In genomic region chr10:80831136-80831535, GRCm38 (mm10) we compare ENCODE assay signal across 8 mouse cellular contexts. TPM values are rescaled to one million over a fixed set of nuclear protein-coding genes. Genes with fewer than 3 reads are reported as not detected.
DNase-seq lines count a peak whose midpoint lies in the region; ATAC-seq and TF ChIP-seq lines count a peak whose summit lies in the region.

No protein-coding gene starts in this region.

- no peak for TF ChIP-seq EP300 in liver, embryonic 14.5 days (IDR thresholded peaks at IDR 0.05; ENCODE audit: low read depth)

- H3K27me3 ChIP-seq in hindbrain, embryonic 11.5 days (ENCODE audit: control insufficient read depth, insufficient read depth, low read length), result peaks cover 23% of the 10 kb centered on the region
- H3K27me3 ChIP-seq in hindbrain, embryonic 13.5 days, result peaks cover 33% of the 10 kb centered on the region
- peaks cover 32% of the 10 kb centered on the region for H3K27me3 ChIP-seq in intestine, embryonic 14.5 days (replicated peaks; ENCODE audit: control insufficient read depth, insufficient read depth, low read length)
- H3K27me3 ChIP-seq in liver, embryonic 14.5 days (ENCODE audit: control insufficient read depth, insufficient read depth, low read length), result peaks cover 28% of the 10 kb centered on the region
- H3K27me3 ChIP-seq in splenic B cell, adult 2 months (ENCODE audit: control insufficient read depth, insufficient read depth, low read length, poor library complexity, severe bottlenecking), result no peaks in the 10 kb centered on the region

- no peaks in the 10 kb centered on the region for H3K36me3 ChIP-seq in hindbrain, embryonic 11.5 days (ENCODE audit: control insufficient read depth, insufficient read depth, low read length)
- peaks cover 37% of the 10 kb centered on the region for H3K36me3 ChIP-seq in hindbrain, embryonic 13.5 days
- peaks cover 14% of the 10 kb centered on the region for H3K36me3 ChIP-seq in intestine, embryonic 14.5 days (ENCODE audit: control insufficient read depth, insufficient read depth, low read length)
- H3K36me3 ChIP-seq in liver, embryonic 14.5 days (replicated peaks; ENCODE audit: control insufficient read depth, insufficient read depth, low read depth), result peaks cover 30% of the 10 kb centered on the region
- H3K36me3 ChIP-seq in splenic B cell, adult 2 months (ENCODE audit: control insufficient read depth, insufficient read depth, low read length, poor library complexity, severe bottlenecking), result peaks cover 2% of the 10 kb centered on the region; the same call in 1 of the 2 replicates

- no peaks in the 10 kb centered on the region for H3K9me3 ChIP-seq in hindbrain, embryonic 11.5 days (ENCODE audit: control insufficient read depth, low read length)
- H3K9me3 ChIP-seq in hindbrain, embryonic 13.5 days, result no peaks in the 10 kb centered on the region
- H3K9me3 ChIP-seq in intestine, embryonic 14.5 days (ENCODE audit: control insufficient read depth, low read length), result no peaks in the 10 kb centered on the region
- H3K9me3 ChIP-seq in liver, embryonic 14.5 days (ENCODE audit: control insufficient read depth, low read length), result no peaks in the 10 kb centered on the region

- H3K4me1 ChIP-seq in hindbrain, embryonic 11.5 days (replicated peaks; ENCODE audit: control insufficient read depth, insufficient read depth, low read length), result peaks cover 15% of the 10 kb centered on the region
- peaks cover 52% of the 10 kb centered on the region for H3K4me1 ChIP-seq in hindbrain, embryonic 13.5 days (replicated peaks)
- H3K4me1 ChIP-seq in intestine, embryonic 14.5 days (replicated peaks; ENCODE audit: control insufficient read depth, insufficient read depth, low read length), result peaks cover 15% of the 10 kb centered on the region; the same call in 1 of the 2 replicates
- peaks cover 21 to 27% of the 10 kb centered on the region in 2 experiments for H3K4me1 ChIP-seq in liver, embryonic 14.5 days (replicated peaks; ENCODE audit: control insufficient read depth in 2 of 2, insufficient read depth in 2 of 2, low read length in 1 of 2)

- H3K4me2 ChIP-seq in hindbrain, embryonic 11.5 days (replicated peaks; ENCODE audit: low read depth, low read length), result no peak overlapping the region
- no peak overlapping the region for H3K4me2 ChIP-seq in hindbrain, embryonic 13.5 days
- H3K4me2 ChIP-seq in intestine, embryonic 14.5 days (ENCODE audit: low read length), result peak overlapping the region; percentile 20; the same call in 1 of the 2 replicates
- H3K4me2 ChIP-seq in liver, embryonic 14.5 days (ENCODE audit: low read depth), result peak overlapping the region; percentile 25

- H3K9ac ChIP-seq in hindbrain, embryonic 11.5 days (ENCODE audit: low read depth, low read length), result no peak overlapping the region
- no peak overlapping the region for H3K9ac ChIP-seq in hindbrain, embryonic 13.5 days
- H3K9ac ChIP-seq in intestine, embryonic 14.5 days (ENCODE audit: low read length), result no peak overlapping the region
- no peak overlapping the region for H3K9ac ChIP-seq in liver, embryonic 14.5 days (replicated peaks)

- DNase-seq in hindbrain, embryonic 11.5 days (ENCODE audit: low spot score), result peak; percentile 72
- DNase-seq in adrenal gland, postnatal 14 days, result peak; percentile 85
- DNase-seq in intestine, embryonic 14.5 days (ENCODE audit: low spot score), result peak; percentile 67
- DNase-seq in liver, embryonic 14.5 days (ENCODE audit: low read depth in 3 of 3, low spot score in 3 of 3), result peak; percentile 63 to 70 (median 66)
- DNase-seq in splenic B cell, adult 2 months (ENCODE audit: low read depth, low spot score), result peak; percentile 54
- DNase-seq in cerebellum, adult 11-12 months, result no peak
- no peak for DNase-seq in frontal cortex, postnatal 36 days (ENCODE audit: low spot score in 2 of 2)

- 2% methylated on average over 9 of the region's 9 CpGs for WGBS in hindbrain, embryonic 11.5 days
- WGBS in hindbrain, embryonic 13.5 days, result 4% methylated on average over 9 of the region's 9 CpGs
- WGBS in intestine, embryonic 14.5 days, result 2% methylated on average over 9 of the region's 9 CpGs
- 2% methylated on average over 9 of the region's 9 CpGs for WGBS in liver, embryonic 14.5 days (ENCODE audit: insufficient replicate concordance)

- ATAC-seq in hindbrain, embryonic 11.5 days (ENCODE audit: low FRiP score), result no peak
- ATAC-seq in hindbrain, embryonic 13.5 days (ENCODE audit: low FRiP score), result no peak
- ATAC-seq in intestine, embryonic 14.5 days (replicated peaks; ENCODE audit: low FRiP score, low TSS enrichment, low read depth), result no peak
- no peak for ATAC-seq in liver, embryonic 14.5 days (ENCODE audit: insufficient read depth)

- TF ChIP-seq CTCF in liver, embryonic 14.5 days (IDR thresholded peaks at IDR 0.05; ENCODE audit: low read depth), result no peak

- no peak overlapping the region for H3K4me3 ChIP-seq in hindbrain, embryonic 11.5 days (ENCODE audit: low read depth, low read length)
- H3K4me3 ChIP-seq in hindbrain, embryonic 13.5 days, result no peak overlapping the region
- H3K4me3 ChIP-seq in intestine, embryonic 14.5 days (ENCODE audit: low read depth, low read length), result no peak overlapping the region
- H3K4me3 ChIP-seq in liver, embryonic 14.5 days (ENCODE audit: insufficient read depth in 1 of 2, low read depth in 2 of 2, low read length in 2 of 2), result no peak overlapping the region

- H3K27ac ChIP-seq in hindbrain, embryonic 11.5 days (ENCODE audit: low read depth, low read length), result no peak overlapping the region
- no peak overlapping the region; the same call in 1 of the 2 replicates for H3K27ac ChIP-seq in hindbrain, embryonic 13.5 days
- no peak overlapping the region for H3K27ac ChIP-seq in intestine, embryonic 14.5 days (ENCODE audit: low read depth)
- no peak overlapping the region for H3K27ac ChIP-seq in liver, embryonic 14.5 days

RNA-seq across cellular contexts. Expression of gene Oaz1, which starts 4.7 kb away (rescaled TPM):
- polyA plus RNA-seq in hindbrain, embryonic 11.5 days (2014; fragmentation: Nextera tagmentation; extraction: Ambion mirVana), result 1,755 and 1,772 TPM in 2 replicates
- polyA plus RNA-seq in hindbrain, embryonic 13.5 days (2015; fragmentation: Nextera tagmentation; extraction: Ambion mirVana), result 1,227 and 1,240 TPM in 2 replicates
- total RNA-seq in adrenal gland, postnatal 14 days (2021), result 734 and 741 TPM in 2 replicates
- polyA plus RNA-seq in intestine, embryonic 14.5 days (2014; fragmentation: Nextera tagmentation; extraction: Ambion mirVana), result 1,692 and 1,787 TPM in 2 replicates
- 673 and 795 TPM in 2 replicates for polyA plus RNA-seq in liver, embryonic 14.5 days (2012; rRNA removed)
- polyA plus RNA-seq in liver, embryonic 14.5 days (2014; fragmentation: Nextera tagmentation; extraction: Ambion mirVana), result 1,285 and 1,384 TPM in 2 replicates

RNA-seq across cellular contexts. Expression of gene Lingo3, which starts 12.7 kb away (rescaled TPM):
- polyA plus RNA-seq in hindbrain, embryonic 11.5 days (2014; fragmentation: Nextera tagmentation; extraction: Ambion mirVana), result 0.24 and 0.29 TPM in 2 replicates
- polyA plus RNA-seq in hindbrain, embryonic 13.5 days (2015; fragmentation: Nextera tagmentation; extraction: Ambion mirVana), result 3.4 and 3.5 TPM in 2 replicates
- 1.0 and 1.2 TPM in 2 replicates for total RNA-seq in adrenal gland, postnatal 14 days (2021)
- 0.07 and 0.20 TPM in 2 replicates for polyA plus RNA-seq in intestine, embryonic 14.5 days (2014; fragmentation: Nextera tagmentation; extraction: Ambion mirVana)
- 0.01 TPM in 1 of 2 replicates, not detected in the other for polyA plus RNA-seq in liver, embryonic 14.5 days (2012; rRNA removed)
- polyA plus RNA-seq in liver, embryonic 14.5 days (2014; fragmentation: Nextera tagmentation; extraction: Ambion mirVana), result 0.04 TPM in 1 of 2 replicates, not detected in the other

RNA-seq across cellular contexts. Expression of gene Jsrp1, which starts 17.8 kb away (rescaled TPM):
- polyA plus RNA-seq in hindbrain, embryonic 11.5 days (2014; fragmentation: Nextera tagmentation; extraction: Ambion mirVana), result 0.36 and 0.61 TPM in 2 replicates
- 0.56 and 0.95 TPM in 2 replicates for polyA plus RNA-seq in hindbrain, embryonic 13.5 days (2015; fragmentation: Nextera tagmentation; extraction: Ambion mirVana)
- 2.8 and 3.1 TPM in 2 replicates for total RNA-seq in adrenal gland, postnatal 14 days (2021)
- polyA plus RNA-seq in intestine, embryonic 14.5 days (2014; fragmentation: Nextera tagmentation; extraction: Ambion mirVana), result 0.83 and 0.95 TPM in 2 replicates
- 0.15 TPM in 1 of 2 replicates, not detected in the other for polyA plus RNA-seq in liver, embryonic 14.5 days (2012; rRNA removed)
- not detected in 2 replicates for polyA plus RNA-seq in liver, embryonic 14.5 days (2014; fragmentation: Nextera tagmentation; extraction: Ambion mirVana)

RNA-seq across cellular contexts. Expression of gene Lsm7, which starts 23.9 kb away (rescaled TPM):
- polyA plus RNA-seq in hindbrain, embryonic 11.5 days (2014; fragmentation: Nextera tagmentation; extraction: Ambion mirVana), result 260 and 271 TPM in 2 replicates
- polyA plus RNA-seq in hindbrain, embryonic 13.5 days (2015; fragmentation: Nextera tagmentation; extraction: Ambion mirVana), result 210 and 237 TPM in 2 replicates
- 35.1 and 43.3 TPM in 2 replicates for total RNA-seq in adrenal gland, postnatal 14 days (2021)
- polyA plus RNA-seq in intestine, embryonic 14.5 days (2014; fragmentation: Nextera tagmentation; extraction: Ambion mirVana), result 406 and 412 TPM in 2 replicates
- 196 and 215 TPM in 2 replicates for polyA plus RNA-seq in liver, embryonic 14.5 days (2012; rRNA removed)
- 178 and 181 TPM in 2 replicates for polyA plus RNA-seq in liver, embryonic 14.5 days (2014; fragmentation: Nextera tagmentation; extraction: Ambion mirVana)

RNA-seq across cellular contexts. Expression of gene Sppl2b, which starts 23.9 kb away (rescaled TPM):
- polyA plus RNA-seq in hindbrain, embryonic 11.5 days (2014; fragmentation: Nextera tagmentation; extraction: Ambion mirVana), result 25.1 and 25.4 TPM in 2 replicates
- 63.6 and 68.8 TPM in 2 replicates for polyA plus RNA-seq in hindbrain, embryonic 13.5 days (2015; fragmentation: Nextera tagmentation; extraction: Ambion mirVana)
- 30.5 and 33.0 TPM in 2 replicates for total RNA-seq in adrenal gland, postnatal 14 days (2021)
- 27.0 and 30.6 TPM in 2 replicates for polyA plus RNA-seq in intestine, embryonic 14.5 days (2014; fragmentation: Nextera tagmentation; extraction: Ambion mirVana)
- polyA plus RNA-seq in liver, embryonic 14.5 days (2012; rRNA removed), result 76.1 and 82.4 TPM in 2 replicates
- 34.7 and 44.5 TPM in 2 replicates for polyA plus RNA-seq in liver, embryonic 14.5 days (2014; fragmentation: Nextera tagmentation; extraction: Ambion mirVana)

Comparison
In these comparisons a context has a peak if more than half of its experiments do, and no peak if none do; other contexts are left out.
1. DNase-seq: peak in hindbrain, embryonic 11.5 days (single experiment), adrenal gland, postnatal 14 days (single experiment), intestine, embryonic 14.5 days (single experiment), liver, embryonic 14.5 days (3 of 3) and splenic B cell, adult 2 months (single experiment); none in cerebellum, adult 11-12 months (single experiment) and frontal cortex, postnatal 36 days (0 of 2).
2. H3K4me2 ChIP-seq: peak in intestine, embryonic 14.5 days (single experiment) and liver, embryonic 14.5 days (single experiment); none in hindbrain, embryonic 11.5 days (single experiment) and hindbrain, embryonic 13.5 days (single experiment).